Mouse (Mus musculus): ENCODE data around the gene Vapa.
A peak's percentile ranks its signal among the peaks of the same experiment; 100 is the strongest.

Gene Vapa

DNA sequence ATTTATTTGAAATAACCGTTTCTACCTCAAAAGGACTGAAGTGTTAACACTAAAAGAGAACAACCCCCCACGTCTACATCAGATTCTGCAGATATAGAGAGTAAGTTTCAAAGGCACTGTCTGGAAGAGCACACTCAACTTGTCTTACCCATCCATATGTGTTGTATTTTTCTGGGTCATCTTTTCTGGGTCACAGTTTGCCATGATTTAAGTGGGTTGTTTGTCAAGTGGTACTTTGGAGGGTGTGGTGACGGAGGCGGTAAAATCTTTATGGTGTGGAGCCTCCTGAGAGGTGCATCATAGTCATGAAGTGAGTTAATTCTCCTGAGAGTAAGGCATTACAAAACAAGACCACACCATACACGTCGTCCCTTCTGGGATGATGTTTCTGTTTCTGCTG, 12.2 kb upstream of the Vapa start:
- DNase-seq (ENCODE audit: extremely low spot score, low spot score): no peak

DNA sequence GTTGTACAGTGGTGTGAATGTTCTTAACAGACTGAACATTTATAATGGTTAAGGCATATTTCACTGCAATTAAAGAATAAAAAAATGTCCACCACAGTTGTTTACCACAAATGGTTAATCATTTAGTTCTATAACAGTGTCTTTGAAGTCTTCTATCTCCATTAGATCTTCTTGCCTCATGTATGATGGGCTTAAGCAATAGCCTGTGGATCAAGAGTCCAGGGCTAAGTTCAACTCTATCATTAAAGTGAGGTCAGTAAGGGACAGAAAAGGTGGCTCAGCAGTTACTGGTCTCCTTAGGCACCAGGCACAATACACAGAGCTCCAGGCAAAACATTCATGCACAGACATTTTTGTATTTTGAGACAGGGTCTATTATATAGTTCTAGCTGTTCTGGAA, 9.8 kb upstream of the Vapa start:
- DNase-seq (ENCODE audit: extremely low spot score, low spot score): no peak

DNA sequence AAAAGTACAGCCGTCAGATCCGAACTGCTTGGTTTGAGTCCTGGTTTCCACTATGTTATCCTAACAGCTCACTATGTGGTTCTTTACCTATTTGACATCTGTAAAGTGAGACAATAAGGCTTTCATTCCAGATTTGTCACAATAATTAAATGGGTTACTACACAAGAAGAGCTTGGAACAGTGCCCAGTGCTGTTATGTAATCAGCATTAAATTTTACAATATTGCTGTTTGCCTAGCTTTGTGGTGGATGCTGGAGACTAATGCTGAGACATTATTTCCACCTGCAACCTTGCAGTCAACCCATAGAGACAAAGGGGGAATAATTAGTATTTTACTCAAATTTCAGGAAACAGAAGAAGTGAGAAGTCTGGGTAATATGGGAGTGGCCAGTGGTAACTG, 5.1 kb upstream of the Vapa start:
- DNase-seq (ENCODE audit: extremely low spot score, low spot score): no peak

DNA sequence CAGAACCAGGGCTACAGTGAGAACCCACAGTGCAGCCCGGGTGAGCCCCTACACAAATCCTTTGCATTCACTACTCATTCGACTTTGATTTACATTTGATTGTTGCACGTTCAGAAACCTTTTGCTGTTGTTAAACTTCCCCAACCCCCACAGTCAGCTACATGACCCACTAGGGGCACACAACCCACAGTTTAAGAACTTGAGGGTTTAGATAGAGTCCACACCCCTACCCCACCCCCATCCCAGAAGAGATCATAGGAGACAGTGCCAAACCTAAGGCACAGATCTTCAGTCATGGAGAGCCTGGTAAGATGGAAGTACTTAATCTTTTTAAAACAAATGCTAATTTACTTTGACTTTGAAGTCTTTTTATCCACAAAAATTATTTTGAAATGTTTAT, 2.3 kb upstream of the Vapa start:
- no peak for DNase-seq (ENCODE audit: extremely low spot score, low spot score)

DNA sequence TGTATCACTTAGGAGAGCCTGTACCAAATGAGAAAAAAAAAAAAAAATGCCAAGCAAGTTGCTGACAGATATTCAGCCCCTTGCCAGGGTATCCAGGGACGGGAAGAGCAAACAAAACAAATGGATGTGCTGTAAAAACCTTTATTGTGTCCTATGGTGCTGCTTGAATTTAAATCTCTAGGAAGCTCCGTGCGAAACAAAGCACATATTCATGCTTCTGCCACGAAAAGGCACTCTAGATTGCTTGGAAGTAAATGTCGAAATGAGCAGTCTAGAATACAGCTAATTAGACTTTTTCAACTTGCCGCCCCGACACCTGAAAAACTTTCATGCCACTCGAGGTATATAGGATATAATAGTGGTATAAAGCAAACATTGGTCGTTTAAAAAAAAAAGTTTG, 1.1 kb upstream of the Vapa start:
- no peak for DNase-seq (ENCODE audit: extremely low spot score, low spot score)

DNA sequence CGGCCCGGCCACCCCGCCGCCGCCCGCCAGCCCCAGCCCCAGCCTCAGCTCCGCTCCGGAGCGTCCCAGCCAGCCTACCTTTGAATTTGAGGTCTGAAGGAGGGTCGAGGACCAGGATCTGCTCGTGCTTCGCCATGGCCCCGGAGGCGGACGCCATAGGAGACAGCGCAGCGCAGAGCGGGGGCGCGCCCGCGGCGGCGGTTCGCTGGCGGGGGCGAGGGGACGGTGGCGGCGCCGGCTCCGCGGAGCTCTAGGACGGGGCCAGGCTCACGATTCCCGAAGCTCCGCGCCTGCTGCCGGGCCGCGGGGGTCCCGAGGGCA, 253 bp downstream of the Vapa start:
- no peak for DNase-seq (ENCODE audit: extremely low spot score, low spot score)

DNA sequence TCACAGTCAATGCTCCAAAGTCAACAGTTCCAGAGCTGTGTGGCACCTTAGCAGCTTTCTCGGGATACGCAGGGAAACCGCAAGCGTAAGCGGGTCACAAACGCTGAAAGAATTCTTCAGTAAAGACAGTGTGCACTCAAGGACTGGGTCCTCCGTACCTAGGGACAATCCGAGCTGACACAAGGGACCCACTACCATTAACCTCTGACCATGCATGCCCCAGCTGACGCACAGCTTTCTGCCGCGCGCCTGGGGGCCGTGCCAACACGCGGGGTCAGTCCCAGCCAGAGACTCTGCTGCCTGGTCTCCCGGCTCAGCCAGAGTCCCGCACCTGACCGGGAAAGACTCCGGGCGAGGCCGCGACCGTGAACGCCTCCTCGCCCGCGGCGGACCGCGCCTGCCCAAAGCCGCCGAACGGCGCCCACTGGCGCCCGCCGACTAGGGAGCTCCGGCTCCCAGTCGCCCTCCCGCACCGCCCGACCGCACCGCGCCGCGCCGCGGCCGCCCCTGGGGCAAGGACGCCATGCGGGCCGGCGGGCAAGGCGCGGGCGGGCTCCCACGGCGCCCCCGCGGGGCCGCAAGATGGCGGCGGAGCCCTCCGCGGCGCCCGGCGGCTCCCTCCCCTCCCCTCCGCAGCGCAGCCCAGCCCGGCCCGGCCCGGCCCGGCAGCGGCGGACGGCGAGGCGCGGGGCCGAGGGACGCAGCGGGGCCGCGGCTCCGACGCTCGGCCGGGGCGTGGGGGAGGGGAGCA, 789 bp downstream of the Vapa start:
- DNase-seq (ENCODE audit: extremely low spot score, low spot score): peak; percentile 70

DNA sequence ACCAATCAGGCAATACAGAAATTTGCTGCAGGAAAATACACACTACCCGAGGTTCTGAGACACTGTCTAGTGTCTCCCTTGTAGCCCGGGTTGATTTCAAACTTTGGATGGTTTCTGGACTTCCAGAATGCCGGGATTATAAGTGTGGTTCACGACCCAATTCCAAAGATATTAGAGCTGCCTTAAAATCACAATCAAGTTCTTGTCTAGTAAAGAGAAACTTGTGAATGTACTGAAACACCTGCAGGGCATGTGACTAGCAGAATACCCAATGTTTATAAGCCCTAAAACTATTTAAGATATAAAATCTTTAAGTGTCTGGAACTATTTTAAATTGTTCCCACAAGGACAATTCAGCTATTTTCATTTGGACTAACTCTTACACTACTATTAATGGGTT, 1.6 kb downstream of the Vapa start:
- DNase-seq (ENCODE audit: extremely low spot score, low spot score): no peak

DNA sequence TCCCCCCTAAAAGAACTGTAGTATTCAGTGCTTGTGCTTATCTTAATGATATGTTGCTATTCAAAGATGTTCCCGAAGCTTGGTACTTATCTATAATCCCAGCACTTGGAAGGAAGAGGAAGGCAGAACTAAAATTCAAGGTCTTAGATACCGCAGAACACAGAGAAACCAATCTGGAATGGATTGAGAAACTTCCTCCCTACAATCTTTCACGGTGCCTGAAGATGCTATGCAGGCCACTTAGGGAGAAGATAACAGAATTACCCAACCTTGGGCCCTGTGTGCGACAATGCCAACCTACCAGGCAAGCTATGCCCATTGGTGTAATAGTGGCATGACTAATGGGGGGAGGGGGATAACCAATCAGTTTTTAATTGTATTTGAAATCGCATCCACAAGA, 4.6 kb downstream of the Vapa start:
- DNase-seq (ENCODE audit: extremely low spot score, low spot score): no peak

DNA sequence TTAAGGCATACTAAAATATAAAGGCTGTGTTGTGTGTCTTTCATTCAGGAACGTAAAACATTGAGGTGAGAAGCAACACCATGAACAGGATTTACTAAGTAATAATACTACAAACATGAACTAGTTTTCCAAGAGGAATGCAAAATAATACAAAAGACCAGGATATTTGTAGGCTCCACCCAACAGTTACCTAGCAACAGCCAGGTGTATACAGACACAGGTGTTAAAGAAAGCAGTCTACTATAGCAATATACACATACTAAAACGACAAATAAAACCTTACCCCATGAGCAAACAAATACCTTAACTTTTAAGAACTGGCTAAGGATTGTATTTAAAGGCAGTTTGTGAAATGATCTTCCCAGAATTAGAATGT, 5.1 kb downstream of the Vapa start:
- DNase-seq (ENCODE audit: extremely low spot score, low spot score): no peak

DNA sequence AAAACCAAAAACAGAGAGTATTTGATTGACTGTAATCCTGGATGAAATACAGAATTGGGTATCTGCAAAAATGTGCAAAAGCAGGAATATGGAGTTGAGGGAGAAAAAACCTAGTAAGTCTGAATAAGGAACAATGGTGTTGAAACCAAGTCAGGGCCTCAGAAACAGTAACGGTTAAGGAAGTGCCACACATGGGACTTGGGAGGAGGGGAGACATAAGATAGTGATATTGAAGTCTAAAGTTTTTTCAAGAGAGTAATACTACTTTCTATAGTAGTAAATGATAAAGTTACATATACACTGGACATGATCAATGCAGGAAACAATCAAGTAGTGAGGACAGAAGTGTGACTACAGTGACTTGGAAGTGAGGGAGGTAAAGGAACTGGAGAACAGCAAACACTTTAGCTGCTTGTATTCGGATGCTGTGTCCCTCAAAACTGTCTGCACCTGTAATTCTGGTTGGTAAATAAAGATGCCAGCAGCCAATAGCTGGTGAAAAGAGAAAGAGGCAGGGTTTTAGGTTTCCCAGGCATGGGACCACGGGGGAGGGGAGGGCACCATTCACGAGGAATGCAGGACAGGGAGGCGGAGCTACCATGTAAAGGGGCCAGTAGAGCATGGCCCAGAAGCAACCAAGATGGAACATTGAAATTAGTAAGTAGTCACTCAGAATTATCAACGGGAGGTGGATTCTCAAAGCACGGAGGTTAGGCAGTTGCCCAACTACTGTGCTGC, 5.6 kb downstream of the Vapa start:
- DNase-seq (ENCODE audit: extremely low spot score, low spot score): no peak

DNA sequence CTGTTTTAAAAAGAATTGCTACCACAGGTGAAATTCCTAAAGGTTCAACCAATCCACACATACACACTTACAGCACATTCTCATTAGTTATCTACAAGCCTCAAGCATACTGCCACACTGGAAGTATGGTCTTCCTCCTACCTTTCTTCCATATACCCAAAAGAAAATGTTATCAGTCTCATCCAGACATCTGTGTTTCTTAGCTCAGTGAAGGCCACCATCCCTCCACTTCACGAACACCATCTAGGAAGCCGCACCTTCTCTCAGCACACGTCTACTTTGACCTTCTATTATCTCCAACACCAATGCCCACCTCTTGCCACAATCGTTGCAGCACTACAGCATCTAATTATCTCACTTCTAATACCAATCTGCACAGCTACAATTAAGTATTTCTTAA, 7.3 kb downstream of the Vapa start:
- no peak for DNase-seq (ENCODE audit: extremely low spot score, low spot score)

DNA sequence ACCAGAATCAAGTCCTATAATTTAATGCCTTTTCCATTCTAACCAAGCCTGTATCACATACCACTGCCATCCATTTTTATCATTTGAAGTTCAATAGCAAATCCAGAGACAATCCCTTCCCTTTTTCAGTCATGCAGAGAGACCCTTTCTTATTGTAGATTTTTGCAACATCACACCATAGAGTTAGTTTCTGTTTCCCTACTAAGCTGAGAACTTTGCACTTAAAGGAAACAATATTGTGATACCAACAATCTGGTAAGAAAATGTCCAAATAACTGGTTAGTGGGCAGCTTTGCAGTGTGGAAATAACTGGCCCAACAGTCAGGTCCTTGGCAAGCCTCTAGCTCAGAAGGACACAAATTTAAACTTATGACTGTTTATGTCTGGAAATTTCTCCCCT, 8.5 kb downstream of the Vapa start:
- no peak for DNase-seq (ENCODE audit: extremely low spot score, low spot score)

DNA sequence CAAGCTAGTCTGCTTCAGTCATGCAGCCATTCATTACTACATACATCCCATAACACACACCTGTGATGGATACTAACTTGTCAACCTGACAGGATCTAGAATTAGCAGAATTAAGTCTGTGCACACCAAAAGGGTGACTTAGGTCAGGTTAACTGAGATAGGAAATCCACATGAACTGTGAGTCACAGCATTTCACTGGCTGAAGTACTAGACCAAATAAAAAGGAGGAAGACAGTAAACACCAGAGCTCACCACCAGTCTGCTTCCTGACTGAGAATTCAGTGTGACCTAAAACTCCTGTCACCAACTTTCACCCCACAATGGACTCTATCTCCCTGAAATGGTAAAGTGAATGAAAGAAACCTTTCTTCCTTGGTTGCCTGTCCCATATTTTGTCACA, 9.0 kb downstream of the Vapa start:
- no peak for DNase-seq (ENCODE audit: extremely low spot score, low spot score)

DNA sequence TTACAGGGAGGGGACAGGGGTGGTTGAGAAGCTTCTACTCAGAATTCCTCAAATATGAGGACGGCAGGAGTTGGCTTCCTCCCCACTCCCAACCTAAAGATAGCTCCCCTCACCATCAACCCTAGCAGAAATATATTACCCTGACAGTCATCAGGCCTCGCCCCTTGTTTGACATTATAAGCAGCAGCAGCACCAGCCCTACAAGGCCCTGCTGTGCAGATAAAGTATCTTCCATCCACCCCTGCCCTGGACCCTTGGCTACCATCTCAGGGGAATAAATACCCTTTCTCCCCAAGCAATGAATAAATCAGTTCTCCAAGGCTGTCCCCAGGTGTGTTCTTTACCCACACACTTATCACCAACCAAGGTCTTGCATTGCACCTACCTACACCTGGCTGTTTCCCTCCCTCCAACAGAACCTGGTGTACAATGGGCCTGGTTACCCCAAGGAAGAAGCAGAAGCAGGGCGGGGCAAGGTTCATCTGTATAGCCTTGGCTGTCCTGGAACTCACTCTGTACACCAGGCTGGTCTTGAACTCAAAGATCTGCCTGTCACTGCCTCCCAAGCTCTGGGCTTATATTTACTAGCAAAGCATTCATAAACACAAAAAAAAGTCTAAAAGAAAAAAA, 15.4 kb downstream of the Vapa start:
- no peak for DNase-seq (ENCODE audit: extremely low spot score, low spot score)

DNA sequence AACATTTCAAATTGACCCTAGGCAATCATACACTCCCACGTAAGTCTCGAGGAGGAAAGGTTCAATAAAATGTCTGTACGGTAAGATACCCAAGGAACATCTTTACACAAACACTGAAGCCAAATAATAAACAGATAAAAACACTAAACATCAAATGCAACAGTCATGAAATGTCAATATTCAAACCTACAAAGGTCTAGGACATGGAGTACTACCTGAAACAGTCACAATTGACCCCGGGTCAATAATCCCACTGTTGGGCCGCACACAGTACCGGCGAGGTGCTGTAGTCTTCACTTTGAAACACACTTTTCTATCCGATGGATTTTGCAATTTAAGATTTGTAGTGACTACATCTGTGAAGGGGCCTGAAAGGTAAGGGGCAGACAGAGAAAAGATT, 18.7 kb downstream of the Vapa start:
- no peak for DNase-seq (ENCODE audit: extremely low spot score, low spot score)

DNA sequence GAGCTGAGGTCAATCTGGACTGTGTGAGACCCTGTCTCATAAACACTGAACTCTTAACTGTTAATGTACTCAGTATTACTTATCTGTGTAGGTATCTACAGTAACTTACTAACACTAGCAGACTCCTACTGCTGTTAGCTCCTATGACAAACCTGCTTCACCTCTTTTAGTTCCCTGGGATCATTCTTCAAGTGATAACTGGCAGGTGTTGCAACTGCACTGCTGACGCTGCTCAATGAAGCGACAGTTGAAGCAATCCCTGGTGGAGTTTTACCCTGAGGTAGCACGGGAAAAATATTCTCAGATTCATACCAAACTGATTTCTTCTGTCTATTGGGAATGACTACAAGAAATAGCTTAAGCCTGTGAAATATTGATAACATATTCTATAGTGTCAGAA, 26.5 kb downstream of the Vapa start:
- no peak for DNase-seq (ENCODE audit: extremely low spot score, low spot score)

DNA sequence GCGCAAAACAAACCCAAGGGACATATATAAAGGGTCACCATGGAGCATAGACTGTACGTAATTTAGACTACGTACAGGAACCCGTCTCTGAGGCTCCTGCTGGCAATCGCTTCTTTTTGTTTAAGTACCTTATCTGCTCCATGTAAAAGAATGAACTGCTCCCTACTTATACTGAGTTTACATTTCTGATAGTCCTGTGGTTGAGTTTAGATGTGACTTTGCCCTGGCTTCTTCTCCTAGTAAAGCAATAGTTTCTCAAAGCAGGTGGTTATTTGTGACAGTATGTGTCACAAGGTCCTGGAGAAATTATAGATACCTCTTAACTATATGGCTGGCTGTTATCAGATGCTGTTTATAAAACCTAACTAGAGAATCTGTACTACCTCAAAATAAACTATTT, 31.9 kb downstream of the Vapa start:
- no peak for DNase-seq (ENCODE audit: extremely low spot score, low spot score)

DNA sequence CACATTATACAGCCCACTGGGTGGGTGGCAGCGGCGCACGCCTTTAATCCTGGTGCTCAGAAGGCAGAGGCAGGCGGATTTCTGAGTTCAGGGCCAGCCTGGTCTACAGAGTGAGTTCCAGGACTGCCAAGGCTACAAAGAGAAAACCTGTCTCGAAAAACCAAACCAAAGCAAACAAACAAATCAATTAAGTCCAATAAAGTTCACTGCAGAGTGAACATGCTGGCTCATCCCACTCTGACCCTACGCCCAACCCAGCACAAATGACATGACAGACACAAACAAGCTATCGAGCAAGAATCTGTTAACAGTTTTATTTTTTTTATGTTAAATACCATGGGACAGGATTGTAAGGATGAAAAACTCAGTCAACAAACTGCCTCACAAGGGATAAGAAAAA, 33.6 kb downstream of the Vapa start:
- DNase-seq (ENCODE audit: extremely low spot score, low spot score): no peak

DNA sequence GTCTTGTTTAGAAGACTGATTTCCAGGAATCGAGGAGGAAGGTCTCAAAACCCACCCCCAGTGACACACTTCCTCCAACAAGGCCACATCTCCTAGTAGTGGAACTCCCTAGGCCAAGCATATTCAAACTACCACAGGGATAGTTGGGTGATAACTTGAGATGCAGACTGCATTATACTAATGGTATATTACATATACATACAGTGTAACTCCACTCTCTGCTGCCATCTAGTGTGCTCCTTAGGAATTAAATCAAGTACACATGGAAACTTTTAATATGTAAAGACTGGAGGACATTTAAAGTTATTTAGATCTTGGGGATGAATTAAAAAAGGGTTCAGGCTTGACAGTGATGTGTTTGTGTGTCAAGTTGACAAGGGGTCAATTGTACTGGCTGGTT, 38.0 kb downstream of the Vapa start:
- DNase-seq (ENCODE audit: extremely low spot score, low spot score): no peak

DNA sequence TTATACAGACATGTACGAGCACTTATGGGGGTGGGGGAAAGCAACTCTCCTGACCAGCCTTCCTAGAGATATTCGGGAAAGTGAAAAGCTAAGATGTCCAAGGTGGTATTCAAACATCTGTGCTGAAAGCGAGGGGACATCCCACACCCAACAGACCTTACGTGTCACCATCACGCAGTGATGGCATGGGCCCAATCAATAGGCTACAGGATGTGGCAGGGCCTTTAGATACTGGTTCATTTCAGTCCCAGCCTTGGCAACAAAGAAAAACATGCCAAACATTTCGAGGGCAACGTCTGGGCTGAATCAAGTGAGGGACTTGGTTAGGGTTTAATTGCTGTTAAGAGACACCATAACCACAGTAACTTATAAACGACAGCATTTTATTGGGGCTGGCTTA, 38.5 kb downstream of the Vapa start:
- no peak for DNase-seq (ENCODE audit: extremely low spot score, low spot score)

DNA sequence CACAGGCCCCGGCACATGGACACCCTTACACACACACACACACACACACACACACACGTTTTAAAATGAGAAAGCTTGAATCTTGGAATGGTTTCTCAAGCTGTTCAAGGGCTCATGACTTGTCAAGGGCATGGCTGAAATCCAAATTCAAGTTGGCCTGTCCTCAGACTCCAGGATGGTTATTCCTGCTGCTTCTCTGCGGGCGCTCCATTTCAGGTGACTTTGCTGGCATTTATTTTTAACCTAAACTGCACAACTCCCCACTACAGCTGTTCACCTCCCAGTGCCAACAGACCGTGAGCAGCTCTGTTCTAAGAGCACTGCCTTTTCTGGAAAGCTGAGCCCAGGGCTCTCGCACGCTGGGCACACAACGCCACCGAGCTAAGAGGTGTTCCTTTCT, 41.5 kb downstream of the Vapa start:
- DNase-seq (ENCODE audit: extremely low spot score, low spot score): no peak

DNA sequence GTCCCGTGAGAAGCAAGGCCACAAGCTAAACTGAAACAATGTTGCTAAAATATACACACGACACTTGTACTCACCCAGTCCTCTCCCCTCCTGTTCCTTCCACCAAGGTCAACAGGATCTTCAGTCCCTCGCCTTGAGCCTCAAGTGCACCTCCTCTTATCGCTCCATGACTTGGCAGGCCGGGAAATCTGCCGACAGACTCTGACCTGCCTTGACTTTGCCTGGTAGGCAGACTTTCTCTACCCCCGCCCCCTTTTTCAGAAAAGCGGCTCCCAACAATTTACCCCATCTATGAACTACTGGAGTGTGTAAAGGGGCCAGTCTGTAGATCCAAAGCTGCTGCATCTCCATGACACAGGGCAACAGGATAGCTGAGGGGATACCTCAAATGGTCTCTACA, 41.9 kb downstream of the Vapa start:
- DNase-seq (ENCODE audit: extremely low spot score, low spot score): no peak
